Mouse (Mus musculus) kidney, adult 11 months (tissue): Measurements from ENCODE around the gene E030018B13Rik.

Experiments used
- DNase-seq: peaks from one replicate; pipeline ENCODE4 v3.0.0; 2022

Gene E030018B13Rik

DNA sequence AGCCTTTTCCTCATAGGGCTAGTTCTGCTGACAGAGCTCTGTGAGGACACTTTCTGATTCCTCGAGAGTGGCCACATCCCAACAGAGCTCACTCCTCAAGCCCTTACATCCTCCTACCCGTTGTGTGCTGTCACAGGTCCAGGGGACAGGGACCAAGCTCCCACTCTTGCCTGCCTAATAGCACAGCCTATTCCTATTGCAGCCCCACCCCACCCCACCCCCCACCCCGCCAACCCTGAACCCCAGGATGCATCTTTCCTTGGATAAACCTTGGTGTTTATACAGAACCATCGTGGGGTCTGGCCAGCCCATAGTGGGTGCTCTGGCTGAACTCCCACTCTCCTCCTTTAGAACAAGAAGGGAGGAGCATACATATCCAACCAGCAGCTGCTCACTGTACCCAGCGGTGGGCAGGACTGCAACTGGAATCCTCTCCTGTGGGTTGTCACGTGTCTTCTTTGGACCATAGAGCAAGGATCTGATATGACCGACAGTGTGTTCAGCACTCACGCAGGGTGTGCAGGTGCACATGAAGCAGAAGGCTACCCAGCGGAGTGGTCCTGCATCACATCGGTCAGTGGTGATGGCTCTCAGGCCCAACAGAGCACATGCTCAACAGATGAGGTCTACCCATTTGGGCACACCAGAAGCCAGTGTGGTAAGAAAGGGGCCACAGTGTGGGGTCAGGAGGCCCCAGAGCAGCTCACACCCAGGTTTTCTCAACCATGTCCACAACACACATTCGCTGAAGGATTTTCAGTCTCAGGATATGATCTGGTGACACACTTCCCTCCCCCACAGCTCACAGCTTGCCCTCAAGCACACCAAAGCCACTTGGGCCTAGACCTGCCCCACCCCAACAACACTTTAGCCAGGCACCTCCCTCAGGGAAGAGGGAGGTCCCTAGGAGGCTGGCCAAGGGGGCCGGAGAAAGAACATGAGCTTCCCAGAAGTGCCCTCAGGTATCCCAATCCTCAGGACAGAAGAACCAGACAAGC is 2.4 kb downstream of the E030018B13Rik start:
- DNase-seq = peak; percentile 60

DNA sequence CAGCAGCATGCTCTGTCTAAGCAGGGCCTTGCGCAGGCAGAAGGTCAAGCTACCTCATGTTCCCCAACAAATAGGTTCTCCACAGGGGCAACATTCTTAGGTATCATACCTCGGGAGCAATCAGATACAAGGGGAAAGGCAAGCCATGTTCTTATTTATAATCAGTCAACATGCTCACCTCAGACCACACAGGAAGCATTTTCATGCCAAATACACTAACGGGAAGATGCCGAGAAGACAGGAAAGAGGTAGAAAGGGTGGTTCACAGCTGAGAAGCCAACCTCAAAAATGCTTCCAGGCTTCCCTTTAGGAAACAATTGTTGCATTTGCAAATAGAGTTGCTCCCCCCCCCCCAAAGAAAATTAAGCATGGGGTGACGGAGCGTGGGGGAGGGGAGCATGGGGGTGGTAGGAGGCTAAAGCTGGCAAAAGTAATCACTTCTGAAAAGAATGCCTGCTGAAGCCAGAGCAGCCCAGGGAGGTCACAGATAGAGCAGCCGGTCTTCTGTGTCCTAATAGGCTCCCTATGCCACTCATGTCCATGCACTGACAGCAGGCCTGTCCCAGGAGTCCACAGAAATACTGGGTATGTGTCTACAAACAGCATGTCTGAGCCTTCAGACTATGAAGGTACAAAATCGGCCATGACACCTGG is 5.4 kb downstream of the E030018B13Rik start:
- DNase-seq = no peak

DNA sequence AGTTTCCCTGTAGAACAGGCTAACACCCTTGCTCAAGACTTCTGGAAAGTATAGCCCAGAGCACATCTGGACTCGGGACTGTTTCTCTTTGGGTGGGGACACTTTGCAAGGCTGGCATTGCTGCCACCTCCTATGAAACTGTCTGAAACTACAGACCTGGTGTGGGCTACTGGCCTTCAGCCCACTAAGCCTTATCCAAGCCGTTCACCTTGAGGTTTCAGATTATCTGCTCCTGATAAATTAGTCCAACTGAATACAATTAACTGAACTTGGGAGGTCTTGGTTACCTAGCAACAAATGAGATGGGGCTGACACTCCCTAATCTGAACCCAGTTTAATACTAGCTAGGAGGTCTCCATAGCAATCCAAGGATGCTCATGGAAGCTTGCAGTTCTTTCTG is 5.9 kb downstream of the E030018B13Rik start:
- DNase-seq = no peak

DNA sequence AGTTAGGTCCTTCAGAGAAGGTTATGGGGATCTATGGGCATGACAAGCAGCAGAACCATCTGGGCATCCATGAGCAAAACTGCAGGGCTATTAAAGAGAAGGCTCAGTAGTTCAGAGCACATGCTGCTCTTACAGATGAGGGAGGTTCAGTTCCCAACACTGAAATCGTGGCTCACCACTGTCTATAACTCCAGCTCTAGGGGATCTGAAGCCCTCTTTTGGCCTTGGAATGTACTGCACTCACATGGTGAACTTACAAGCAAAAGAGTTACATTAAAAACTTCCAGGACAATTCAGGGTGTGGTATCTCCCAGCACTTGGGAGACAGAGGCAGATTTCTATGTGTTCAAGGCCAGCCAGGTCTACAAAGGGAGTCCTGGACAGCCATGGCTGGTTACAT is 6.3 kb downstream of the E030018B13Rik start:
- no peak for DNase-seq

DNA sequence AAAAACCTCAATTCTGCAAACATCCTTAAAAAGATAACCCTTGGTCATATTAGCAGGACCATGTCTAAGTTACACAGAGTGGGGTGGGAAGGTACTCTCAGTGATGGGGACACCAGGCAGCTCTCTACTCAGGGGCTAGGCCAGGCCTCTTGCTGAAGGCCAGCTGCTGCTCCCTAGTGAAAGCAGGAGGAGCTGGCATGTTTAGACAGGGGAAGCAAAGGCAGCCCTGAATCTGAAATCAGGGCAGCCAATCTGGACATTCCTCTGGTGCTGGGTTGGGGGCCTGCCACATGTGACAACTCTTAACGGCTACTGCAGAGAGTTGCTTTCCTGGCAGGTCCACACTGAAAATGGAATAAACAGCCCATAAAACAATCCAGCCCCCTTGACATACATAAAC is 7.5 kb downstream of the E030018B13Rik start:
- no peak for DNase-seq

DNA sequence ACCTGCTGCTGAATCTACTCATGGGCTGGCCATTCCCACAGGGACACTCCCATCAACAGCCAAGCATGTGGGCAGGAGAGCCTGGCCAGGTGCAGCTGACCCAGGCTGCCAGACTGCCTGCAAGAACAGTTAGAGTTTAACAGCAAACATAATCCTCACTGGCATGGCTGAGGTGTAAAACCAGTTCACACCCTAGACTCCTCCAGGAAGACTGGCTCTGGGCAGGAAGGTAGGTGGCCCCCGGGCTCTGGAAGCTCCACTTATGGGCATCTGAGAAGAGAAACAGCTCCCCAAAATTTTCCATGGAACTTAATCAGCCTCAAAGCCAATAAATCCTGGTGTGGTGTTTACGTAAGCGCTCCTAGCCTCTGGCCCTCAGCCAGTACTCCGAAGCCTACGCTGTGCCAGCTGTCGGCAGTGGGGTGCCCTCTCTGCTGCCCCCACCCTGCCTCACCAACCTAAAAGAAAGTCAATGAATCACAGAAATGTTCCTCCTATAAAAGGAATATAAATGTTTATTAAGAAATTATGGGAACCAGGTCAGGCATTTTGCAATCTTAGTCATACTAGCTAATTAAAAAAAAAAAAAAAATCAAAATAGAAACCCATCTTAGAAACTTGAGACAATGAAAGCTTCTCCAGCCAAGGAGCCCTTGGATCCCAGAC is 8.2 kb downstream of the E030018B13Rik start:
- DNase-seq = peak; percentile 95

DNA sequence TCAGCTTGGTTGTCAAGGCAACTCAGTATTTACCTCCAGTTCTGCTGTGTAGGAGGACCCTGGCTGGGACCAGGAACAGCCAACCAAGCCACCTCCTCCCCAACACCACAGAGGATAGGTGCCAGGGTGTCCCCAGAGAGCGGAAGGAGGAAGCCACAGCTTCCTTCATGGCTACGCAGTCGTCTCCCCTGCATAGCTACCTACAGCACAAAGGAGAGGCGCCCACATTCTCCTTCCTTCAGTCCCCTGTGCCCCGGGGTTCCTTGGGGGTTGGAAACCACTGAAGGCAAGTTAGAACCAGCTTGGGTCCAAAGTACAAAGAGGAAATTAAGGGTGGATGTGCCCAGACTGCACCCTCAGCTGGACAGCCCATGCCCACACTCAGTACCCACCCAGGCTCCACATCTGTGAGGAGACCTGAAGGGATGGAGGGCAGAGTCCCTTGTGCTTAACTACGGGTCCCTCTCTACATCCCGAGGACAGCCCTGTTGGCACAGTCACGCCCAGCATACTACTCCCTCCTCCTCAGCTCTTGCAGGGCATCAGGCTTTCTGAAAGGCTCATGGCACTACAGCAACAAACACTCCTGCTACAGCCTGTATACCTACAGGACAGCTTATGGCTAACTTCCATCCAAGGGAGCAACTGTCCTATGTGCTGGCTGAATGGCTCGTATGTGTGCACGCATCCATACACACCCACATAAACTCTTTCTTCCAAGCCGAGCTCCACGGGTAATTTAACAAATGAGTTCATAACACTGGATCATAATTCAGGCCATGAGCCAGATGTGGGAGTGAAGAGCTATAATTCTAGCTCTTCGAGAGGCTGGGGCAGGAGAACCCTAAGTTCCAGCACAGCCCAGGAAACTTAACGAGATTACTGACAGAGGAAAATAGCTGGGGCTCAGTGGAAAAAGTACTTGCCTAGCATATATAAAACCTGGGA is 9.0 kb downstream of the E030018B13Rik start:
- peak; percentile 87 for DNase-seq

DNA sequence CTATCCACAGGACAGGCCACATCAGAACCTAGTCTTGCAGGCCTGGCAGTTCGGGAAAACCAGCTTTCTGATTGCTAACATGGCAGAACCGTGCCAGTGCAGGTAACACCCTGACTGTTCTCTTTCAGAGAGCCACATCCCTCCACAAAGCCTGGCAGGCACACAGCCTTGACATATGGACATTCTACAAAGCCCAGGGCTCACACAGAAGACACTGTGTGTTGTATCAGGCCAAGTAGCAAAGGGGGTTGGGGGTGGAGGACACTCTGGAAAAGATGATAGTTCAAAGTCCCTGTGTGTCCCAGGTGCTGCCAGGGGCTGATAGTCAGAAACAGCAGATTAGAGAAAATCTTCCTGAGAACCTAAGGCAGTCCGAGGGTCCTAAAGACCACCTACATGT is 9.8 kb downstream of the E030018B13Rik start:
- DNase-seq = peak; percentile 19

DNA sequence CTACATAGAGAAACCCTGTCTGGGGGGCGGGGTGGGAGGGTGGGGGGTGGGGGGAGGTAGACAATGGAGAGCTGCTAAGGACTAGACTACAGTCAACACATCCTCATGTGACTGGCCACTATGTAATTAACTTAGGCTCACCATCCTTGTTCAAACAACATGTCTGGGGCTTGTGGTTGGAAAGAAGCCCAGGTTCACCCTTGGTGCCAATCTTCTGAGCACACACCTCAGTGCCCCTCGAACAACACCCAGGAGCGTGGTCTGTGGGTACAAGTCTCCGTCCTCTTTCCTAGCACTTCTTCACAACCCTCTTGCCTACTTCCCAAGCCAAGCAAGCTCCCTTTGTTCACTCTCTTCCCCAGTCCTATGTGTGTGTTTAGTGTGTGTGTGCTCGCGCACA is 10.5 kb downstream of the E030018B13Rik start:
- DNase-seq = no peak

DNA sequence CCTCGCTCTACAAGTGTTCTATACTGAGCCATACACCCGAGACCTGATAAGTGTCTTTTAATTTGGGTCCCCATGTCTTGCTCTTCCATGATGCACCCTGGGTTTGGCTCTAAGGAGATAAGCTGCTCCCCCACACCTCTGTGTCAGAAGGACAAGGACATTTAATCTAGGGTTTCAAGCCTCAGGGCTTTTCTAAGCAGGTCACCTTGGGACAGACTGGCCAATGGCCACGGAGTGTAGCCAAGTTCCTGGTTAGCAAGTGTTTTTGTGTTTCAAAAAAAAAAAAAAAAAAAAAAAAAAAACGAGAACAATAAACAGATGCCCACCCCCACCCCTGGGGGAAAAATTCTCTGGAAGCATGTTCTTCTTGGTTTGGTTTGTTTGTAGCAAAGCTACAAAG is 12.4 kb downstream of the E030018B13Rik start:
- peak; percentile 83 for DNase-seq

DNA sequence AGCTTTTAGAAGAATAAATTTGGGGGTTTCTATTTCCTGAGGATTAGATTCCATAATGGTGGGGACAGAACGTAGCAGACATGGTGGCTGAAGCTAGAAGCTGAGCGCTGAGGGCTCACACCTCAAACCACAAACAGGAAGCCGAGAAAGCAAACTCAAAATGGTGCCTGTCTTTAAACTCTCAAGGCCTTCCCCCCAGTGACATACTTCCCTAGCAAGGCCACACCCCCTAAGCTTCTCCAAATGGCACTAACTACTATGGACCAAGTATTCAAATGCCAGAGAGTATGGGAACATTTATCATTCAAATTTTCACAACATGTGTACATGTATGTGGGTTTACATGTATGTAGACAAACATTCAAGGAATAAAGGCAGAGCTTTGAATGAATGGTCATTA is 13.5 kb downstream of the E030018B13Rik start:
- no peak for DNase-seq

DNA sequence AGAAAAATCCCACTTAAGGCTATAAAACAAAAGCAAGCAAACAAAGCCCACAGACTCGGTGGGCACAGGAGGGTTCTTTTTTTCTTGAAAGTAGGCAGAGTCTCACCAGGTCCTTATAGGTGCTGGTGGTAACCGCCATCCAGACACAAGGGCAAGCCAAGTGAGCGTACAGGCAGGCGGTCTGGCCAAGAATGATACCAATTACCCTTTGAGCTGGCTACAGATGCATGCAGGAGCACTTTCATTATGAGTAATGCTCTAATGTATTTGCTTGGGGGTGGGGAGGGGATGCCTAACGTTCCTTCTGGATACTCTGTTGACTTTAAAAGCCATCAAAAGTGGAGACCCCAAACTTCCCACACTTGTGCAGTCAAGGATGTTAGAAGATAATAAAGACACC is 14.1 kb downstream of the E030018B13Rik start:
- DNase-seq = no peak

DNA sequence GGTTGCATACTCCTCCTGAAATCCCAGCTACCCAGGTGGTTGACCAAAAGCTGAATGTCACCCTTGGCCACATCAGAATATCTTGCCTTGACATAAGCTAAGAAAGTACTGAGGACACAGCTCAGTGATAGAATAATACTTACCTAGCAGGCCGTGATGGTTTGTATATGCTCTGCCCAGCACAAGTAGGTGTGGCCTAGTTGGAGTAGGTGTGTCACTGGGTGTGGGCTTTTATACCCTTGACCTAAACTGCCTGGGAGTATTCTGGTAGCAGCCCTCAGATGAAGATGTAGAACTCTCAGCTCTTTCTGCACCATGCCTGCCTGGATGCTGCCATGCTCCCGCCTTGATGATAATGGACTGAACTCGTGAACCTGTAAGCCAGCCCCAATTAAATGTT is 15.8 kb downstream of the E030018B13Rik start:
- DNase-seq = no peak

DNA sequence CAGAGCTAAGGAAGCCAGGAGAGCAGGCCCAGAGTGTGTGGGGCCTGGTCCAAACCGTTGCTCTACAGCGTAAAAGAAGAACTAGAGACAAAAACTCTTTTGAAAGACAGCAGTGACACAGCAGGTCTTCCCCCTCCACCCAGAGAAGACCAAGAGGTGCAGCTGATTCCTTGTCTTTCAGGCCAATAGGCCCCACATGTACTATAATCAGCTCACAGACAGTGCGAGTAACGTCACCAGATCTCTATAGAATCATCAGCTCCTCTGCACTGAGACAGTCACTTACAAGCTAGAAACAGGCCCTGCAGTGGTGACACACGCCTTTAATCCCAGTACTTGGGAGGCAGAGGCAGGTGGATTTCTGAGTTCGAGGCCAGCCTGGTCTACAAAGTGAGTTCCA is 17.2 kb downstream of the E030018B13Rik start:
- no peak for DNase-seq

DNA sequence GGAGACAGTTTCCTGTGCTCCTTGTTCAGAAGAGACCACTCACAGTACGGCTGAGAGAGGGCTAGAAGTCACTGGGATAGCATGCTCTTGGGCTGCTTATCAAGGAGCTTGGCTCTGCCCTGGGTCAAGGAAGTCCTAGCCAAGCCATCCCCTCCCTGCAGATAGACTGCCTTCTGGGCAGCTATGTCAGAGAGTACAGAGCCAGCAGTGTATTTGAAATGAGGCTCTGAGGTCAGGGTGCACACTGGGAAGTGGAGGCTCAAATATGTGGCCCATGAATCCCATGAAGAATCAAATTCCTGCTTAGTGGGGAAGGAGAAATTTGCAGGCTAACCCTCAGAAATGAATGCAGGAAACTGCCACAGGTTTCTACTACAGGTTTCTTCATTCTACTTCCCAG is 17.9 kb downstream of the E030018B13Rik start:
- DNase-seq = no peak

DNA sequence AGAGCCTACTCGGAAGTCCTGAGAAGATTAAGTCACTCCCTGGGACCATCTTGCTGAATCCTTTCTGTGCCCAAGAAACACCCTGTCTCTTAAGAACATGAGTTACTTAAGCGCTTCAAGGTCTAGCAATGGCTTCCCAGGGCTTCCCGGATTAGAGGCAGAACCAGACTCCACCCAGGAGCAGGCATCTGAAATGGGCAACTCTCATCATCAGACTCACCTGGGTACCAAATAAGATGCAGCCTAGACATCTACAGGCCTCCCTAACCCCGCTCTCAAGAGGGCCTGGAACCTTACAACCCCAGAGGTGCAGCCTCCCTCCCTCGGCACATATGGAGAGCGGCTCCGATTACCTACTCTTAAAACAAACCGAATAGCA is 19.1 kb downstream of the E030018B13Rik start:
- no peak for DNase-seq

DNA sequence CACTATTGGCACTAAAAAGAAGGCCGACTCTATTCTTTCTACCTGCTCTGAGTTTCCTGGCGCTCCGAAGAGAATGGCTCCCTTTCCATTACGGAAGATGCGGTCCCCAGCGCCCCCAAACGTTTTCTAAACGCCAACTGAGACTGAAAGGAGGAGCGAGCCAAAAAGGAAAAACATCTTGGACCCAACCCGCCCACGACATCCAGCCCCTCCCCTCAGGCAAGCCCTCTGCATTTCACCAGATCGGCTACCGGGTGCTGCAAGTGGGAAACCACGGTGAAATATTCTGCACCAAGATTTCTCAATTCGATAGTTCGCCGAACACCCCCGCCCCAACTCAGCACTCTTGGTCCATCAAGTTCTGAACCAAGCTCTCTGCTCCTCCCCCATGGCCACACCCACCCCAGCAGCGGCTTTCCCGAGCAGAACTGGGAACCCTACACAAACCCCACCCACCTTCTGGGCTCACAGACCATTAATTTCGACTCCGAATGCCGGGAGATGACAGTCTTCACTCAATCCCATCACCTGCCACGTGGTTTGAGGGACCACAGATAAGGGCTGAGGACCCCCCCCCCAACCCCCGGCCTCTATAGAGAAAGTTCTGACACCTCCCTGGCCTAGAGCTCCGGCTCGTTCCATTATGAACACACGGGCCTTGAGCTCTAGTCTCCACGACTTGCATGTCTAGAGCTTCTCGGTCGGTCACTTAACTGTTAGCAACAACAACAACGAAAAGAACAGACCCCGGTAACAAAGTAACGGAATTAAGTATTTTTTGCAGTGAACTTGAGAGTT is 19.7 kb downstream of the E030018B13Rik start:
- peak; percentile 89 for DNase-seq

DNA sequence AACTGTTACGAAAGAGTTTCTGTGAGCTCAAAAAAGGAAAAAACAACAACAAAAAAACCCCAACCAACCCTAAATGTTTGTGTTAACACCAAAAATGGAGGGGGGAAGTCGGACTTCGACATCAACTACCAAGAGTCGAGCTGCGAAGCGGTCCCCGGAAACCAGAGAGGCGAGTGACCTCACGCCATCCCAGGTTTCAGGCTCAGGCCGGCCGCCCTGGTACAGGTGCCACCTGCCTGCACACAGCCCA is 20.3 kb downstream of the E030018B13Rik start:
- DNase-seq = no peak

DNA sequence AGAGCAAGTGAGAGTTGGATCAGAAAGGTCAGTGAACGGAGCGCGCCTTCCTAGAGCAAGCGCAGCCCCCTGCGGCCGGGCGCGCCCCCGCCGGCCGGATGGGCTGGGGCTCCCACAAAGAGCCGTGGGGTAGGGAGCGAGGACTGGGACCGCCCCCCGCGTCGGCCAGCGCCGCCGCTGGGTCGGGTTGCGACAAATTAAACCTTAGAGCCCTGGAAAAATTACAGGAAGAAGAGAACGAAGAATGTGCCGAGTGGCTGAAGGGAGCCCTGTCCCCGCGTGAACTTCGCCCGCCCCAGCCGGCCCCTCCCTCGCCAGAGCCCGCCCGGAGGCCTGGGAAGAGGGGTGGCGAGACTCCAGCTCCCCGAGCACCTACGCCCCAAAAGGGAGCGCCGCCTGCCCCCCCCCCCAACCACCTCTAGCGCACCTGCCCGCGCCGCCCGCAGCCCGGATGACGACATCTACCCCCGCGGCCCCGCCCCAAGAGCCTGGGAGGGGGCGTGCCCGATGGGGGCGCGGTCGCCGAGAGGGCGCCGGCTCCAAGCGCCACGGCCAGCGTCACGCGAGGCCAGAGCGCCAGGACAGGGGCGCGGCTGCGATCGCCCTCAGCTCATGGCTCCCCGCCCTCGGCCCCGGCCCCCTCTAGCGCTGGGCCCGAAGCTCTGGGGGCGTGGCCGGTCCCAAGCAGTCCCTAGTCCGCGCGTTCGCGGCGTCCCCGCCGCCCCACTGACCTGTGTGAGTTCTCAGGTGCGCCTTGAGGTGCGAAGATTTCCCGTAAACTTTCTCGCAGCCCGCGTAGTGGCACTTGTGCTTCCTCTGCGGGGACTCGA is 20.8 kb downstream of the E030018B13Rik start:
- DNase-seq = peak; percentile 92

DNA sequence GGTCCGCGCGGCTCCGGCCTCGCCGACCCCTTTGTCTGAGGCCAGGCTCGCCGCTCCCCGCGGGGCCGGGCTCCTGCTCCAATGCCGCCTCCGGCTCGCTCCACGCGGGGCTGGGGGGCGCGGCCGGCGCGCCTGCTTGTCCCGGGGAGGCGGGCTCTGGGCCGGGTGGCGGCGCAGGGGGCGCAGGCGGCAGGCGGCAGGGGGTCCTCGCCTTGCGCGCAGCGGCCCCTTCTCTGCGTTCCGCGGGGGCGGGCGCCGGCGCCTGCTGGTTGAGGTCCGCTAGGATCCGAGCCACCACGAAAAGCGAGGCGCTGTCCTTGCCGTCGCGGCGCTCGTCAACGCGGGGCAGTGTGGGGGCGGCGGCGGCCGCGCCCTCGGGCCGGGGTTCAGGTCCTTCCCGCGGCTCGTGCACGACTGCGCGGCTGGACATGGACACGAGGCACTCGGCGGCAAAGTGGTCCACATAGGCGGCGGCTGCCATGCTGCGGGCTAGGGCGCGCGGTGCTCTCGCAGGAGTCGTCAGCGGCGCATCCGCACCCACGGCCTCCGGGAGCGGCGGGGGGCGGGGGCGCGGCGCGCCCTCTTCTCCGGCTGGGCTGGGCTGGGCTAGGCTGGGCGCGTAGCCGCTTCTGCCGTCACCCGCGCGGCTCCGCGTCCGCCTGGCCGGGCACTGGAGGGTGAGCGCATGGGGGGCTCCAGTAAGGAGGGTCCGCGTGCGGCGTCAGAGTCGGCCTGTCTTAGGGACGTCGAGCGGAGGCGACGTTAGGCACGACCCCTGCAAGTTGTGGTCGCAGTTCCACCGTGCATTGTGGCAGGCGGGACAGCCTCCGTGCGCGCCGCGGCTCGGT is 21.6 kb downstream of the E030018B13Rik start:
- DNase-seq = no peak
